Mouse (Mus musculus) heart, embryonic 13.5 days (tissue): ENCODE data around the gene Cmtm8. TPM values are rescaled to one million over a fixed set of nuclear protein-coding genes. Genes with fewer than 3 reads are reported as not detected.
A peak's percentile ranks its signal among the peaks of the same experiment; 100 is the strongest.

Source experiments
- ATAC-seq: fragments of 200-750 bp; cut with Nextera tagmentation; 2 replicates; pipeline ENCODE4 v1.8.0; 2017; ENCODE audit warnings: moderate TSS enrichment; ENCODE audit not compliant: insufficient number of reproducible peaks, low FRiP score, low TSS enrichment; ENCODE audit errors: extremely low read depth
- H3K27ac ChIP-seq: fragments of 300-500 bp; sonication (generic); replicated peaks from 2 replicates; pipeline ENCODE4 v1.5.1; 2015; ENCODE audit warnings: moderate library complexity, mild to moderate bottlenecking, inconsistent platforms
- H3K27me3 ChIP-seq: fragments of 300-500 bp; sonication (generic); replicated peaks from 2 replicates; pipeline ENCODE4 v1.6.1; 2015; ENCODE audit warnings: mild to moderate bottlenecking, inconsistent platforms
- H3K36me3 ChIP-seq: fragments of 300-500 bp; sonication (generic); 2 replicates; pipeline ENCODE4 v1.6.1; 2015; ENCODE audit warnings: mild to moderate bottlenecking, inconsistent platforms
- H3K4me1 ChIP-seq: fragments of 300-500 bp; sonication (generic); 2 replicates; pipeline ENCODE4 v1.6.1; 2015; ENCODE audit warnings: inconsistent platforms
- H3K4me2 ChIP-seq: fragments of 300-500 bp; sonication (generic); 2 replicates; pipeline ENCODE4 v1.6.1; 2015; ENCODE audit warnings: inconsistent platforms, mild to moderate bottlenecking, moderate library complexity
- H3K4me3 ChIP-seq: fragments of 300-500 bp; sonication (generic); 2 replicates; pipeline ENCODE4 v1.5.1; 2015; ENCODE audit warnings: moderate library complexity, mild to moderate bottlenecking, inconsistent platforms
- H3K9ac ChIP-seq: fragments of 300-500 bp; sonication (generic); 2 replicates; pipeline ENCODE4 v1.6.1; 2015; ENCODE audit warnings: inconsistent platforms, mild to moderate bottlenecking, moderate library complexity
- H3K9me3 ChIP-seq: fragments of 300-500 bp; sonication (generic); 2 replicates; pipeline ENCODE4 v1.6.1; 2016; ENCODE audit warnings: inconsistent platforms
- WGBS: fragments of 180-500 bp; shearing (Covaris S2); methylation state at CpG from one replicate; pipeline ENCODE4 v1.1.7; 2015; ENCODE audit warnings: mixed read lengths; 5-methylcytosine and 5-hydroxymethylcytosine counted together
- polyA plus RNA-seq: library from polyadenylated mRNA; unstranded; fragments of >200 nt; fragmentation: Nextera tagmentation; extraction: Ambion mirVana; gene quantifications from 2 replicates; pipeline ENCODE4 v1.2.1, GENCODE M21; 2015

Cmtm8 gene
- polyA plus RNA-seq = 14.3 and 16.4 TPM in 2 replicates

GRCm38 (mm10) chr9:114844017-114844662, at the start of gene Cmtm8:
Gene Cmtm8, minus strand, starts transcription at chr9:114844156.
- H3K36me3 ChIP-seq = no peaks in the 10 kb centered on the region
- WGBS = under 1% methylated on average over 41 of the region's 43 CpGs
- H3K4me2 ChIP-seq = peak within 1 kb of the TSS; percentile 97
- H3K27me3 ChIP-seq = 0 out of 2 replicates have a peak, but pooled peaks cover 10% of the 10 kb centered on the region
- H3K4me3 ChIP-seq = peak within 1 kb of the TSS; percentile 78
- H3K4me1 ChIP-seq = peaks cover 11% of the 10 kb centered on the region
- H3K9ac ChIP-seq = peak within 1 kb of the TSS; percentile 84
- peak; percentile 75 for ATAC-seq
- H3K27ac ChIP-seq = no peak within 1 kb of the TSS
- no peaks in the 10 kb centered on the region for H3K9me3 ChIP-seq

GRCm38 (mm10) chr9:114892974-114893373, 49.0 kb upstream of the Cmtm8 start:
- no peak overlapping the region for H3K4me3 ChIP-seq
- H3K4me2 ChIP-seq = no peak overlapping the region
- no peaks in the 10 kb centered on the region for H3K27me3 ChIP-seq
- H3K27ac ChIP-seq = no peak overlapping the region
- no peaks in the 10 kb centered on the region for H3K36me3 ChIP-seq
- H3K4me1 ChIP-seq = no peaks in the 10 kb centered on the region
- peaks cover 11% of the 10 kb centered on the region for H3K9me3 ChIP-seq
- WGBS = 72% methylated on average over 11 of the region's 11 CpGs
- no peak for ATAC-seq
- H3K9ac ChIP-seq = no peak overlapping the region

GRCm38 (mm10) chr9:114890377-114890776, 46.4 kb upstream of the Cmtm8 start:
- no peak overlapping the region for H3K9ac ChIP-seq
- 46% methylated on average over 7 of the region's 7 CpGs for WGBS

GRCm38 (mm10) chr9:114888856-114889407, 45.0 kb upstream of the Cmtm8 start:
- Histone ChIP-seq H3K9ac (no peak overlapping the region), H3K4me2 (no peak overlapping the region), H3K36me3 (no peaks in the 10 kb centered on the region), H3K4me3 (no peak overlapping the region), H3K9me3 (peaks cover 7% of the 10 kb centered on the region; the same call in 1 of the 2 replicates), H3K27me3 (no peaks in the 10 kb centered on the region), H3K4me1 (no peaks in the 10 kb centered on the region), H3K27ac (no peak overlapping the region)
- ATAC-seq = no peak
- WGBS = 74% methylated on average over 5 of the region's 5 CpGs

More at GRCm38 (mm10) chr9:114890377-114890776, 46.4 kb upstream of the Cmtm8 start:
- Histone ChIP-seq H3K4me2 (no peak overlapping the region), H3K27ac (no peak overlapping the region), H3K27me3 (no peaks in the 10 kb centered on the region), H3K4me3 (no peak overlapping the region), H3K9me3 (peaks cover 11% of the 10 kb centered on the region), H3K36me3 (no peaks in the 10 kb centered on the region), H3K4me1 (no peaks in the 10 kb centered on the region)
- no peak for ATAC-seq

GRCm38 (mm10) chr9:114887699-114888098, 43.7 kb upstream of the Cmtm8 start:
- Histone ChIP-seq H3K9me3 (peaks cover 7% of the 10 kb centered on the region; the same call in 1 of the 2 replicates), H3K36me3 (no peaks in the 10 kb centered on the region), H3K9ac (no peak overlapping the region), H3K27ac (no peak overlapping the region), H3K4me3 (no peak overlapping the region), H3K4me2 (no peak overlapping the region), H3K4me1 (no peaks in the 10 kb centered on the region), H3K27me3 (no peaks in the 10 kb centered on the region)
- ATAC-seq = no peak
- WGBS = 84% methylated on average over 3 of the region's 3 CpGs

GRCm38 (mm10) chr9:114885991-114886662, 42.2 kb upstream of the Cmtm8 start:
- no peak overlapping the region for H3K27ac ChIP-seq
- no peak for ATAC-seq

GRCm38 (mm10) chr9:114885564-114885963, 41.6 kb upstream of the Cmtm8 start:
- no peak overlapping the region for H3K4me3 ChIP-seq
- H3K9me3 ChIP-seq = peaks cover 7% of the 10 kb centered on the region; the same call in 1 of the 2 replicates
- H3K36me3 ChIP-seq = no peaks in the 10 kb centered on the region
- H3K27ac ChIP-seq = no peak overlapping the region
- no peaks in the 10 kb centered on the region for H3K4me1 ChIP-seq
- H3K9ac ChIP-seq = no peak overlapping the region
- H3K4me2 ChIP-seq = no peak overlapping the region
- ATAC-seq = no peak
- H3K27me3 ChIP-seq = no peaks in the 10 kb centered on the region
- WGBS = 76% methylated on average over 4 of the region's 4 CpGs

More at GRCm38 (mm10) chr9:114885991-114886662, 42.2 kb upstream of the Cmtm8 start:
- Histone ChIP-seq H3K4me3 (no peak overlapping the region), H3K27me3 (no peaks in the 10 kb centered on the region), H3K4me2 (no peak overlapping the region), H3K36me3 (no peaks in the 10 kb centered on the region), H3K4me1 (no peaks in the 10 kb centered on the region), H3K9ac (no peak overlapping the region), H3K9me3 (peaks cover 7% of the 10 kb centered on the region; the same call in 1 of the 2 replicates)
- 27% methylated on average over 8 of the region's 8 CpGs for WGBS

GRCm38 (mm10) chr9:114881977-114882376, 38.0 kb upstream of the Cmtm8 start:
- Histone ChIP-seq H3K9me3 (no peaks in the 10 kb centered on the region), H3K4me3 (no peak overlapping the region), H3K36me3 (no peaks in the 10 kb centered on the region), H3K27me3 (no peaks in the 10 kb centered on the region), H3K4me1 (no peaks in the 10 kb centered on the region), H3K4me2 (no peak overlapping the region), H3K27ac (no peak overlapping the region), H3K9ac (no peak overlapping the region)
- no peak for ATAC-seq
- 66% methylated on average over 2 of the region's 2 CpGs for WGBS

- Histone ChIP-seq H3K9ac (no peak overlapping the region), H3K4me3 (no peak overlapping the region), H3K9me3 (no peaks in the 10 kb centered on the region), H3K4me2 (no peak overlapping the region), H3K4me1 (0 out of 2 replicates have a peak, but pooled peaks cover 4% of the 10 kb centered on the region), H3K27ac (no peak overlapping the region), H3K36me3 (no peaks in the 10 kb centered on the region), H3K27me3 (peaks cover 3% of the 10 kb centered on the region; the same call in 1 of the 2 replicates)
- no peak for ATAC-seq
- 48% methylated on average over 11 of the region's 11 CpGs for WGBS
Observed at GRCm38 (mm10) chr9:114855327-114855726, 11.4 kb upstream of the Cmtm8 start.

- Histone ChIP-seq H3K4me1 (0 out of 2 replicates have a peak, but pooled peaks cover 4% of the 10 kb centered on the region), H3K36me3 (no peaks in the 10 kb centered on the region), H3K9me3 (no peaks in the 10 kb centered on the region), H3K27ac (no peak overlapping the region), H3K4me2 (no peak overlapping the region), H3K27me3 (peaks cover 3% of the 10 kb centered on the region; the same call in 1 of the 2 replicates), H3K9ac (no peak overlapping the region), H3K4me3 (no peak overlapping the region)
- ATAC-seq = no peak
- WGBS = 67% methylated on average over 9 of the region's 9 CpGs
Observed at GRCm38 (mm10) chr9:114854686-114855085, 10.7 kb upstream of the Cmtm8 start.

- Histone ChIP-seq H3K9me3 (no peaks in the 10 kb centered on the region), H3K36me3 (no peaks in the 10 kb centered on the region), H3K4me3 (no peak overlapping the region), H3K9ac (no peak overlapping the region), H3K4me1 (0 out of 2 replicates have a peak, but pooled peaks cover 4% of the 10 kb centered on the region), H3K4me2 (no peak overlapping the region), H3K27ac (no peak overlapping the region), H3K27me3 (peaks cover 3% of the 10 kb centered on the region; the same call in 1 of the 2 replicates)
- 79% methylated on average over 15 of the region's 15 CpGs for WGBS
- ATAC-seq = no peak
Observed at GRCm38 (mm10) chr9:114853336-114853735, 9.4 kb upstream of the Cmtm8 start.
